Mouse (Mus musculus): Measurements from ENCODE around the gene Nkapd1.

- no peak for TF ChIP-seq POLR2A (IDR thresholded peaks at IDR 0.05; ENCODE audit: extremely low read depth, insufficient read depth, low read length)
- TF ChIP-seq CTCF (IDR thresholded peaks at IDR 0.05; ENCODE audit: extremely low read depth, insufficient read depth, low read length), result no peak
Observed at GRCm38 (mm10) chr9:50561145-50561917, 55.9 kb downstream of the Nkapd1 start, which contains the start of gene Tex12.

All from cortical plate, adult 2 months (tissue).